Mouse (Mus musculus): ENCODE results near the gene Herc1.

The Herc1 gene

GRCm38 (mm10) chr9:66520299-66520698 lies 170.0 kb downstream of the Herc1 start:
- no peak for DNase-seq (ENCODE audit: low spot score in 2 of 2)

GRCm38 (mm10) chr9:66521595-66521994 lies 171.3 kb downstream of the Herc1 start:
- DNase-seq (ENCODE audit: low spot score in 2 of 2) = no peak

GRCm38 (mm10) chr9:66542785-66543184 lies 192.5 kb downstream of the Herc1 start:
- no peak for DNase-seq (ENCODE audit: low spot score in 2 of 2)
